Mouse (Mus musculus) skeletal muscle tissue, postnatal 0 days (tissue): ENCODE measurements around the gene 1700056E22Rik. TPM values are rescaled to one million over a fixed set of nuclear protein-coding genes. Genes with fewer than 3 reads are reported as not detected.

ENCODE experiments used
- polyA plus RNA-seq: library from polyadenylated mRNA; unstranded; fragments of >200 nt; fragmentation: Nextera tagmentation; extraction: Ambion mirVana; gene quantifications from 2 replicates; pipeline ENCODE4 v1.2.1, GENCODE M21; 2015

Gene 1700056E22Rik
- 5.1 and 6.9 TPM in 2 replicates for polyA plus RNA-seq

GRCm38 (mm10) chr1:184034011-184034557 lies at the start of gene 1700056E22Rik:
1700056E22Rik (minus strand) TSS chr1:184034301.

GRCm38 (mm10) chr1:184013106-184013505 lies 21.0 kb downstream of the 1700056E22Rik start, which contains the start of gene Dusp10:
Dusp10 (plus strand) TSS chr1:184013302.

Other genes starting within 250 kb of the 1700056E22Rik start
- gene Dusp10, start 21.0 kb downstream of the 1700056E22Rik start, polyA plus RNA-seq, result 20.0 TPM in 2 replicates